Mouse (Mus musculus): ENCODE results near the gene Zfp821. TPM values are rescaled to one million over a fixed set of nuclear protein-coding genes. Genes with fewer than 3 reads are reported as not detected.

Zfp821 gene
- polyA plus RNA-seq, 1 experiment from 2014 or later, result 19.6 TPM

- peaks cover 18% of the 10 kb centered on the region for H3K4me1 ChIP-seq (ENCODE audit: control insufficient read depth, insufficient read depth, low read length)
- peak overlapping the region; percentile 64 for H3K9ac ChIP-seq (ENCODE audit: low read depth, low read length)
- 9% methylated on average over 24 of the region's 24 CpGs for WGBS (ENCODE audit: insufficient replicate concordance)
- H3K36me3 ChIP-seq (ENCODE audit: control insufficient read depth, insufficient read depth, low read length), result peaks cover 9% of the 10 kb centered on the region
- H3K4me3 ChIP-seq (ENCODE audit: low read depth, low read length), result peak overlapping the region; percentile 95
- ATAC-seq (replicated peaks; ENCODE audit: insufficient number of reproducible peaks, low FRiP score, low TSS enrichment), result peak; percentile 5; the same call in 1 of the 2 replicates
- H3K4me2 ChIP-seq, result peak overlapping the region; percentile 94
- peak overlapping the region; percentile 25; the same call in 1 of the 2 replicates for H3K27ac ChIP-seq (ENCODE audit: low read depth, low read length)
- no peaks in the 10 kb centered on the region for H3K9me3 ChIP-seq (replicated peaks; ENCODE audit: control insufficient read depth, low read length)
- no peaks in the 10 kb centered on the region for H3K27me3 ChIP-seq (ENCODE audit: control insufficient read depth, insufficient read depth, low read length)
Observed at GRCm38 (mm10) chr8:109704565-109705319, 604 bp upstream of the Zfp821 start.

DNA sequence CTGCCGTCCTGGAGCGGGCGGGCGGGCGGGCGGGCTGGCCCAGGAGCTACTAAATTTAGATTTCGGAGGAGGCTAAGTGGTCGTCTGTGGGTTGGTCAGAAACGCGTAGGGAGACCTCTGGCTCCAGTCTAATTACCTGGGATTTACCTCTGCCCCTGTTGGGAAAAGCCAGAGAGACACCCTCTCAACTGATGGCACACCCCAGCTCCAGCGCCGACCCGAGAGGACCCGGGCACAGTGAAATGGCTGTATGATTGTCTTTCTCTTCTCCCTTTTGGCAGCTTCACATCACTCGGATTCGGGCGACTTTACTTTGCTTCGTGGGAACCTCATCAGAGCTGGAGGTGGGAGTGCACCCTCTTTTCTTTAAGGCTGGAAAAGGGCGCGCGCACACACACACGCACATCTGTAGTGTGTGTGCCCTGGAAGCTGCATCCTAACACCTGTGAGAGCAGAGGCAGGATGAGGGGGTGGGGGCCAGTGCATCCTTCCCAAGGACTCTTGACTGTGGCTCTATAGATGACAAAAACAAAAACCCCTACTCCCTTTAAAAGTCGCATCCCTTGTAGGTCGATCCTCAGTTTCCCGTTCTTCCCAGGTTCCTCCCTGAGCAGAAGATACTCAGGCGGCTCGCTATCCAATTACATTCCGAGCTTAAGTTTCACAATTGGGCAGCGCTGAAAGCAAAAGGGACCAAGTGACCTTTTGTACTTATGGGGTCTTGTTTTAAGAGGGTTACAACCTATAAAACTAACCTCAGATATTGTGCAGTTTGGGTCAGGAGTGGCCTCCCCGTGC, 929 bp downstream of the Zfp821 start:
- ATAC-seq (replicated peaks; ENCODE audit: insufficient number of reproducible peaks, low FRiP score, low TSS enrichment), result peak; percentile 60
- peaks cover 18% of the 10 kb centered on the region for H3K4me1 ChIP-seq (ENCODE audit: control insufficient read depth, insufficient read depth, low read length)
- WGBS (ENCODE audit: insufficient replicate concordance), result 1% methylated on average over 24 of the region's 30 CpGs
- peaks cover 23% of the 10 kb centered on the region for H3K36me3 ChIP-seq (ENCODE audit: control insufficient read depth, insufficient read depth, low read length)
- H3K9me3 ChIP-seq (replicated peaks; ENCODE audit: control insufficient read depth, low read length), result no peaks in the 10 kb centered on the region
- peak overlapping the region; percentile 100 for H3K9ac ChIP-seq (ENCODE audit: low read depth, low read length)
- peak overlapping the region; percentile 94 for H3K4me2 ChIP-seq
- peak overlapping the region; percentile 95 for H3K4me3 ChIP-seq (ENCODE audit: low read depth, low read length)
- H3K27ac ChIP-seq (ENCODE audit: low read depth, low read length), result peak overlapping the region; percentile 96
- H3K27me3 ChIP-seq (ENCODE audit: control insufficient read depth, insufficient read depth, low read length), result no peaks in the 10 kb centered on the region

- no peaks in the 10 kb centered on the region for H3K9me3 ChIP-seq (replicated peaks; ENCODE audit: control insufficient read depth, low read length)
- ATAC-seq (replicated peaks; ENCODE audit: insufficient number of reproducible peaks, low FRiP score, low TSS enrichment), result 0 out of 2 replicates have a peak, but pooled peaks have one; percentile 52
- peak overlapping the region; percentile 100; the same call in 1 of the 2 replicates for H3K9ac ChIP-seq (ENCODE audit: low read depth, low read length)
- peak overlapping the region; percentile 95 for H3K4me3 ChIP-seq (ENCODE audit: low read depth, low read length)
- 25% methylated on average over 2 of the region's 2 CpGs for WGBS (ENCODE audit: insufficient replicate concordance)
- peaks cover 18% of the 10 kb centered on the region for H3K4me1 ChIP-seq (ENCODE audit: control insufficient read depth, insufficient read depth, low read length)
- no peak overlapping the region for H3K27ac ChIP-seq (ENCODE audit: low read depth, low read length)
- no peaks in the 10 kb centered on the region for H3K27me3 ChIP-seq (ENCODE audit: control insufficient read depth, insufficient read depth, low read length)
- peaks cover 29% of the 10 kb centered on the region for H3K36me3 ChIP-seq (ENCODE audit: control insufficient read depth, insufficient read depth, low read length)
- peak overlapping the region; percentile 94 for H3K4me2 ChIP-seq
Observed at GRCm38 (mm10) chr8:109706874-109707237, 1.5 kb downstream of the Zfp821 start.

DNA sequence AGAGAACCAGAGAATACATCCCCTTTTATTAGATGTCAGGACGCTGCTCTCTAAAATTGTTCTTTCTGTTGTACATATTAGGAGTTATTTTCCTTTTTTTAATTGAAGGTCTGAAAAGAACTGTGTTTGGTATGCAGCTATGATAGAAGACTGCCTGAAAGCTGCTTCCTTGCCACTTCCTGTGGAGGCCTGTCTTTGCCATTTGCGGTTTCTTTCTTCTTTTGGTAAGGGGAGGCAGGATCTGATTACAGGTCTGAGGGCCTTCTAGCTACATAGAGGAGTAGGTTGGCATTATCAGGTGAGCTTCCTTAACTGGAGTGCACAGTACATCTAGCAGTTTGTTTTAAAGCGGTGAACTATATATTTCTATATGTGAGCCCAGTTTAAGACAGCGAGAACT, 2.6 kb downstream of the Zfp821 start:
- peaks cover 35% of the 10 kb centered on the region for H3K36me3 ChIP-seq (ENCODE audit: control insufficient read depth, insufficient read depth, low read length)
- ATAC-seq (replicated peaks; ENCODE audit: insufficient number of reproducible peaks, low FRiP score, low TSS enrichment), result no peak

DNA sequence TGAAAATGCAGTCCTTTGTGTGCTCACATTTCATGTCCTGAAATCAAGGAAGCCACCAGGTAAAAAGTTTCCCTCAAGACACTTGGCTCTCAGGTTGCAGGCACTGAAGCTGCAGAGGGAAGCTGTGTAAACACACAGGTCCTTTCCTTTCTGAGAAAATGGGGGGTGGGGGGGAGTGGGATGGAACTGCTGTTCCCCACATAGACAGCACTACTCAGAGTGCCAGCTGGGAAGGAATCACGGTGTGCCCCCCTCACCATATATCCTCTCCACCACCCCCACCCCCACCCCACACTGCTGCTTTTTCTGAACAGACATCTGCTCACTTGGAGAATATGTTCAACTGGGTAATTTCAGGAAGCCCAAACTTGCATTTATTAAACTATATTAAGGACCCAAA, 7.2 kb downstream of the Zfp821 start:
- H3K36me3 ChIP-seq (ENCODE audit: control insufficient read depth, insufficient read depth, low read length), result peaks cover 51% of the 10 kb centered on the region
- H3K27ac ChIP-seq (ENCODE audit: low read depth, low read length), result no peak overlapping the region

More for the DNA sequence above, 2.6 kb downstream of the Zfp821 start:
- H3K4me1 ChIP-seq (ENCODE audit: control insufficient read depth, insufficient read depth, low read length), result peaks cover 18% of the 10 kb centered on the region
- no peak overlapping the region for H3K4me3 ChIP-seq (ENCODE audit: low read depth, low read length)
- no peak overlapping the region for H3K4me2 ChIP-seq
- H3K27me3 ChIP-seq (ENCODE audit: control insufficient read depth, insufficient read depth, low read length), result no peaks in the 10 kb centered on the region
- H3K27ac ChIP-seq (ENCODE audit: low read depth, low read length), result no peak overlapping the region
- WGBS (ENCODE audit: insufficient replicate concordance), result 97% methylated on average over 4 of the region's 4 CpGs
- no peak overlapping the region for H3K9ac ChIP-seq (ENCODE audit: low read depth, low read length)
- no peaks in the 10 kb centered on the region for H3K9me3 ChIP-seq (replicated peaks; ENCODE audit: control insufficient read depth, low read length)

GRCm38 (mm10) chr8:109714961-109715360, 9.6 kb downstream of the Zfp821 start:
- Histone ChIP-seq H3K4me2 (no peak overlapping the region), H3K9ac (ENCODE audit: low read depth, low read length) (no peak overlapping the region), H3K4me1 (ENCODE audit: control insufficient read depth, insufficient read depth, low read length) (no peaks in the 10 kb centered on the region), H3K27me3 (ENCODE audit: control insufficient read depth, insufficient read depth, low read length) (no peaks in the 10 kb centered on the region), H3K4me3 (ENCODE audit: low read depth, low read length) (no peak overlapping the region), H3K9me3 (replicated peaks; ENCODE audit: control insufficient read depth, low read length) (no peaks in the 10 kb centered on the region), H3K36me3 (ENCODE audit: control insufficient read depth, insufficient read depth, low read length) (peaks cover 53% of the 10 kb centered on the region), H3K27ac (ENCODE audit: low read depth, low read length) (no peak overlapping the region)
- no peak for ATAC-seq (replicated peaks; ENCODE audit: insufficient number of reproducible peaks, low FRiP score, low TSS enrichment)
- WGBS (ENCODE audit: insufficient replicate concordance), result 90% methylated on average over 5 of the region's 5 CpGs

More for the DNA sequence above, 7.2 kb downstream of the Zfp821 start:
- Histone ChIP-seq H3K9me3 (replicated peaks; ENCODE audit: control insufficient read depth, low read length) (no peaks in the 10 kb centered on the region), H3K4me2 (no peak overlapping the region), H3K4me3 (ENCODE audit: low read depth, low read length) (no peak overlapping the region), H3K4me1 (ENCODE audit: control insufficient read depth, insufficient read depth, low read length) (no peaks in the 10 kb centered on the region), H3K9ac (ENCODE audit: low read depth, low read length) (no peak overlapping the region), H3K27me3 (ENCODE audit: control insufficient read depth, insufficient read depth, low read length) (no peaks in the 10 kb centered on the region)
- no peak for ATAC-seq (replicated peaks; ENCODE audit: insufficient number of reproducible peaks, low FRiP score, low TSS enrichment)
- 100% methylated on average over 1 of the region's 1 CpGs for WGBS (ENCODE audit: insufficient replicate concordance)

DNA sequence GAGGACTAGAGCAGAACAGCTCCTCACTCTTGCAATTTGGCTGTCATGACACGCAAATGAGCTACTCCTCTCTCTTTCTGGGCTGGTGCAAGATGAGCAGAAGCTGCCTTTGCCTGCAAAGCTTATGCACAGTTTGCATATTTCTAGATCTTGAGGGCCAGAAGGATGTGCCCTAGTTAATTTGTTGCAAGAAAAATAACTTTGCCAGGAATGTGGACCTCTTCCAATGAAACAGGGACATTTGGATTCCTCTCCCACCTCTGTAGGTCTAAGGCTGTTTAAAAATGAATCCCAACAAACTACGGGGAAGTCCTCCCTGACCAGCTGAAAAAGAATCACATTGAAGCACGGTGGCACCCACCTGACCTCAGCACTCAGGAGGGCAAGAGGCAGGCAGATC, 19.8 kb downstream of the Zfp821 start:
- no peak overlapping the region for H3K4me3 ChIP-seq (ENCODE audit: low read depth, low read length)
- no peak for ATAC-seq (replicated peaks; ENCODE audit: insufficient number of reproducible peaks, low FRiP score, low TSS enrichment)
- no peaks in the 10 kb centered on the region for H3K27me3 ChIP-seq (ENCODE audit: control insufficient read depth, insufficient read depth, low read length)
- no peak overlapping the region for H3K9ac ChIP-seq (ENCODE audit: low read depth, low read length)
- H3K27ac ChIP-seq (ENCODE audit: low read depth, low read length), result no peak overlapping the region
- no peaks in the 10 kb centered on the region for H3K4me1 ChIP-seq (ENCODE audit: control insufficient read depth, insufficient read depth, low read length)
- H3K4me2 ChIP-seq, result no peak overlapping the region
- H3K9me3 ChIP-seq (replicated peaks; ENCODE audit: control insufficient read depth, low read length), result no peaks in the 10 kb centered on the region
- H3K36me3 ChIP-seq (ENCODE audit: control insufficient read depth, insufficient read depth, low read length), result peaks cover 45% of the 10 kb centered on the region
- WGBS (ENCODE audit: insufficient replicate concordance), result 82% methylated on average over 3 of the region's 3 CpGs

GRCm38 (mm10) chr8:109731012-109731411, 25.7 kb downstream of the Zfp821 start:
- H3K4me3 ChIP-seq (ENCODE audit: low read depth, low read length), result no peak overlapping the region
- H3K9me3 ChIP-seq (replicated peaks; ENCODE audit: control insufficient read depth, low read length), result no peaks in the 10 kb centered on the region
- ATAC-seq (replicated peaks; ENCODE audit: insufficient number of reproducible peaks, low FRiP score, low TSS enrichment), result no peak
- H3K4me2 ChIP-seq, result no peak overlapping the region
- whole genome bisulfite sequencing (ENCODE audit: insufficient replicate concordance), result 72% methylated on average over 3 of the region's 3 CpGs
- peaks cover 15% of the 10 kb centered on the region for H3K36me3 ChIP-seq (ENCODE audit: control insufficient read depth, insufficient read depth, low read length)
- H3K4me1 ChIP-seq (ENCODE audit: control insufficient read depth, insufficient read depth, low read length), result no peaks in the 10 kb centered on the region; the same call in 1 of the 2 replicates
- H3K27ac ChIP-seq (ENCODE audit: low read depth, low read length), result no peak overlapping the region
- H3K27me3 ChIP-seq (ENCODE audit: control insufficient read depth, insufficient read depth, low read length), result no peaks in the 10 kb centered on the region
- H3K9ac ChIP-seq (ENCODE audit: low read depth, low read length), result no peak overlapping the region
